Mouse (Mus musculus) layer of hippocampus, adult 9-11 months (tissue): ENCODE measurements around the gene Hlf.

Experiments
- DNase-seq: peaks from one replicate; pipeline ENCODE4 v3.0.0; 2022

Hlf gene

GRCm38 (mm10) chr11:90390817-90391173, at the start of gene Hlf:
Gene Hlf (minus strand): TSS chr11:90390895.
- peak; percentile 96 for DNase-seq

GRCm38 (mm10) chr11:90438768-90439167, 48.1 kb upstream of the Hlf start:
- no peak for DNase-seq

- DNase-seq: no peak
Measured at GRCm38 (mm10) chr11:90425207-90425525, 34.5 kb upstream of the Hlf start.

GRCm38 (mm10) chr11:90424334-90425206, 33.9 kb upstream of the Hlf start:
- no peak for DNase-seq

- no peak for DNase-seq
Measured at GRCm38 (mm10) chr11:90423896-90424295, 33.2 kb upstream of the Hlf start.

GRCm38 (mm10) chr11:90419706-90420105, 29.0 kb upstream of the Hlf start:
- DNase-seq: no peak

GRCm38 (mm10) chr11:90417921-90418320, 27.2 kb upstream of the Hlf start:
- DNase-seq: peak; percentile 99

- DNase-seq: peak; percentile 80
Measured at GRCm38 (mm10) chr11:90417011-90417410, 26.3 kb upstream of the Hlf start.

- no peak for DNase-seq
Measured at GRCm38 (mm10) chr11:90398850-90399249, 8.2 kb upstream of the Hlf start.

- no peak for DNase-seq
Measured at GRCm38 (mm10) chr11:90391271-90392185, 833 bp upstream of the Hlf start.

GRCm38 (mm10) chr11:90389902-90390816, 536 bp downstream of the Hlf start:
- no peak for DNase-seq

GRCm38 (mm10) chr11:90389174-90389901, 1.4 kb downstream of the Hlf start:
- DNase-seq: peak; percentile 53

GRCm38 (mm10) chr11:90387501-90388440, 2.9 kb downstream of the Hlf start:
- no peak for DNase-seq

GRCm38 (mm10) chr11:90382005-90382611, 8.6 kb downstream of the Hlf start:
- DNase-seq: peak; percentile 68

- no peak for DNase-seq
Measured at GRCm38 (mm10) chr11:90381113-90381512, 9.6 kb downstream of the Hlf start.

GRCm38 (mm10) chr11:90380131-90380685, 10.5 kb downstream of the Hlf start:
- no peak for DNase-seq

- DNase-seq: no peak
Measured at GRCm38 (mm10) chr11:90378008-90378407, 12.7 kb downstream of the Hlf start.

GRCm38 (mm10) chr11:90376436-90376835, 14.3 kb downstream of the Hlf start:
- no peak for DNase-seq

- DNase-seq: no peak
Measured at GRCm38 (mm10) chr11:90371470-90372100, 19.1 kb downstream of the Hlf start.
